Mouse (Mus musculus): ENCODE data around the gene Mrtfb. TPM values are rescaled to one million over a fixed set of nuclear protein-coding genes. Genes with fewer than 3 reads are reported as not detected.

Mrtfb gene
- polyA plus RNA-seq, 1 experiment: 11.9 TPM

DNA sequence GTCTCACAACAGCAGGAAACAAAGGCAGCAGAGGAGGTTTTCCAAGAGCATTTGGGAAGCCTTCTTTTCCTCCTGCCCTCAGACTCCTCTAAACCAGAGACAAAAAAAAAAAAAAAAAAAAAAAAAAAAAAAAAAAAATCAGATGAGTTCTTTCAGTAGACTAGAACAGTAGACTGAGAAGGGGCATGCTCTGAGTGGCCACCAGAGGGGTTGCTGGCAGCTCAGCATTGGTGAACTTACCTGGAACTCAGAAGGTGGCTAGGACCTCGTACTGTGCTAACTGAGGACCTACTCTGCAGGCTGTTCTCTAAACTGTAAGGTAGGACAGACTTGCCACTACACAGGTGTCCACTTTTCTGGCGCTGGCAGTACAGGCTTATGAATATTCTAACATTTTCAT, 179.3 kb downstream of the Mrtfb start:
- H3K27ac ChIP-seq (ENCODE audit: control insufficient read depth, insufficient read depth, low read depth, low read length): no peak overlapping the region
- H3K36me3 ChIP-seq (ENCODE audit: control insufficient read depth, insufficient read depth, low read length): no peaks in the 10 kb centered on the region
- no peaks in the 10 kb centered on the region for H3K27me3 ChIP-seq (ENCODE audit: control insufficient read depth, insufficient read depth, low read length)
- no peak for TF ChIP-seq CTCF (IDR thresholded peaks at IDR 0.05; ENCODE audit: control insufficient read depth, insufficient read depth, insufficient replicate concordance, low read depth, low read length)
- no peak for TF ChIP-seq POLR2A (IDR thresholded peaks at IDR 0.05; ENCODE audit: control insufficient read depth, low read depth, low read length)
- no peak overlapping the region for H3K4me3 ChIP-seq (ENCODE audit: control insufficient read depth, low read depth, low read length)
- H3K4me1 ChIP-seq (ENCODE audit: control insufficient read depth, insufficient read depth, low read length): peaks cover 4% of the 10 kb centered on the region; the same call in 1 of the 2 replicates

DNA sequence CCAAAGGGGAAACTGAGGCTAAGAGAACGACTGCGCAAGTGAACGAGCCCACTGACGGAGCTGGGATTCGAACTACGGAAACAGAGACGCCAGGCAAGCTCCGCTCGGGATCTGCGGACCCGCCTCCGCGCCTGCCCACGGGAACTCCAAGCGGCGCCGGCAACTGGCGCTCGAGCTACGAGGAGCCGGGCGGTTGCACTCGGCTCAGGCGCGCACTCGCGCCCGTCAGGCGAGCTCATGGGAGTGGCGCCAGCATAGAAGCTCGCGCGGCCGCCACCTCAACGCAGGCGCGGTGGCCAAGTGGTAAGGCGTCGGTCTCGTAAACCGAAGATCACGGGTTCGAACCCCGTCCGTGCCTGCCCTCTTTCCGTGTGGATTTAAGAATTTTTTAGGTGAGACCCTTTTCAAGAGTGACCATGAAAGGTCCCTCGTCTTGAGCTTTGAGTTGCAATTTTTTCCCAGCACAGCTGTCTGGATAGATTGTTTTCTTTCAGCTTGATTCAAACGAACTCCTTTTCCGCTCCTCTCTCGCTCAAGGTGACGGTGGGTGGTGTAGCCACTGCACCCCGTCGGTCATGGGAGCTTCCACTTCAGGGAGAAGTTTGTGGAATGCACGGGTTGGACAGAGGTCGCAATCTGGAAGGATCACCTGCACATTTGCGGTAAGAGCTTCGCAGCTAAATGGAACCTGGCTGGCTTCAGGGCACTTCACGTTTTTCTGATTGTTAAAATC, 180.9 kb downstream of the Mrtfb start:
- H3K4me3 ChIP-seq (ENCODE audit: control insufficient read depth, low read depth, low read length): peak overlapping the region; percentile 81
- TF ChIP-seq POLR2A (IDR thresholded peaks at IDR 0.05; ENCODE audit: control insufficient read depth, low read depth, low read length): no peak; the same call in 1 of the 2 replicates
- no peak for TF ChIP-seq CTCF (IDR thresholded peaks at IDR 0.05; ENCODE audit: control insufficient read depth, insufficient read depth, insufficient replicate concordance, low read depth, low read length)
- no peaks in the 10 kb centered on the region for H3K27me3 ChIP-seq (ENCODE audit: control insufficient read depth, insufficient read depth, low read length)
- H3K4me1 ChIP-seq (ENCODE audit: control insufficient read depth, insufficient read depth, low read length): peaks cover 4% of the 10 kb centered on the region; the same call in 1 of the 2 replicates
- H3K27ac ChIP-seq (ENCODE audit: control insufficient read depth, insufficient read depth, low read depth, low read length): peak overlapping the region; percentile 7; the same call in 1 of the 2 replicates
- no peaks in the 10 kb centered on the region for H3K36me3 ChIP-seq (ENCODE audit: control insufficient read depth, insufficient read depth, low read length)

DNA sequence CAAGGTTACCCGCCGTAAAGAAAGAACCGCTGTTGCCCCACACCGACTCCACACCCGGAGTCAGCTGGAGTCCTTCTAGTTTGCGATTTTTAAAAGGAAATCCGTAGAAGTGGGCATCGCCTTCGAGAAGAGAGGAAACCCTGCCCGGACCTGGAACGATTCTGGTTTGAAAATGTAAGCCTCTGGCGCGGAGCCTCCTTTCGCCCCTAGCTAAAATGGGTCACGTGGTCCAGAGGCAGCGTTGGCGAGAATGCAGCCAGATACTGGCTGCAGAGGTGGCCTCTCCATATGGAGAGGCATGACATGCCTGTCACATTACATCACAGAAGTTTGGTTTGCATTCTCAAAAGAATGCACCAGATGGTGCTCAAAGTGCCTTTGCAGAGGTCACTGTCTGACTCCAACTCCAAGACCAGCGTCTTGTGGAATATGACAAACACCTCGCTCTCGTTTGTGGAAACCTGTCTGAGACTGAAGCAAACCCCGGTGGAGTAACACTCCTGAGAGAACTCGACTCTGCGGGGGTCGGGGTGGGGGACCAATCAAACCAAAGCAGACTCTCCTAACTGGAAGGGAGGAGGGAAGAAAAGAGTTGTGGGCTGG, 181.6 kb downstream of the Mrtfb start:
- Histone ChIP-seq H3K27ac (ENCODE audit: control insufficient read depth, insufficient read depth, low read depth, low read length) (no peak overlapping the region), H3K4me3 (ENCODE audit: control insufficient read depth, low read depth, low read length) (peak overlapping the region; percentile 81), H3K27me3 (ENCODE audit: control insufficient read depth, insufficient read depth, low read length) (no peaks in the 10 kb centered on the region), H3K36me3 (ENCODE audit: control insufficient read depth, insufficient read depth, low read length) (no peaks in the 10 kb centered on the region), H3K4me1 (ENCODE audit: control insufficient read depth, insufficient read depth, low read length) (peaks cover 4% of the 10 kb centered on the region; the same call in 1 of the 2 replicates)
- TF ChIP-seq CTCF (IDR thresholded peaks at IDR 0.05; ENCODE audit: control insufficient read depth, insufficient read depth, insufficient replicate concordance, low read depth, low read length) (no peak), POLR2A (IDR thresholded peaks at IDR 0.05; ENCODE audit: control insufficient read depth, low read depth, low read length) (no peak)

DNA sequence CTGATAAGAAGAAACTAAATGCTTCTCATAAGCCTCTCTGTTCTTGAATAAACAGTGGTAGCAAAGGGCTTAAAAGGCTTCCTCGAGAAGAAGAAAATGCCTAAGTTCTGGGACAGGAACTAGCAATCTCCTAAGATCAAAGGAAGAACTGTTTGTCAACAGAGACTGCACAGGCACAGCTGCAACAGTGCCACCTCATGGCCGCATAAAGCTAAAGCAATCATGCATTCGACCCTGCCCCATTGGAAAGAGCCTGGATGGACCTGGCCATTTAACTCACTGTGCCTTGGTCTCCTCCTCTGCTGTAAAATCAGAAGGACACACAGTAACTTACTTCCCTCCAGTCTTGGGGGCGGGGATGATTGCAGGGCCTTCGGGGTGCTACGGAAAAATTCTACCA, 184.2 kb downstream of the Mrtfb start:
- Histone ChIP-seq H3K27me3 (ENCODE audit: control insufficient read depth, insufficient read depth, low read length) (no peaks in the 10 kb centered on the region), H3K4me1 (ENCODE audit: control insufficient read depth, insufficient read depth, low read length) (peaks cover 4% of the 10 kb centered on the region; the same call in 1 of the 2 replicates), H3K36me3 (ENCODE audit: control insufficient read depth, insufficient read depth, low read length) (no peaks in the 10 kb centered on the region), H3K4me3 (ENCODE audit: control insufficient read depth, low read depth, low read length) (no peak overlapping the region), H3K27ac (ENCODE audit: control insufficient read depth, insufficient read depth, low read depth, low read length) (no peak overlapping the region)
- TF ChIP-seq POLR2A (IDR thresholded peaks at IDR 0.05; ENCODE audit: control insufficient read depth, low read depth, low read length) (no peak), CTCF (IDR thresholded peaks at IDR 0.05; ENCODE audit: control insufficient read depth, insufficient read depth, insufficient replicate concordance, low read depth, low read length) (peak; percentile 57; the same call in 1 of the 2 replicates)

DNA sequence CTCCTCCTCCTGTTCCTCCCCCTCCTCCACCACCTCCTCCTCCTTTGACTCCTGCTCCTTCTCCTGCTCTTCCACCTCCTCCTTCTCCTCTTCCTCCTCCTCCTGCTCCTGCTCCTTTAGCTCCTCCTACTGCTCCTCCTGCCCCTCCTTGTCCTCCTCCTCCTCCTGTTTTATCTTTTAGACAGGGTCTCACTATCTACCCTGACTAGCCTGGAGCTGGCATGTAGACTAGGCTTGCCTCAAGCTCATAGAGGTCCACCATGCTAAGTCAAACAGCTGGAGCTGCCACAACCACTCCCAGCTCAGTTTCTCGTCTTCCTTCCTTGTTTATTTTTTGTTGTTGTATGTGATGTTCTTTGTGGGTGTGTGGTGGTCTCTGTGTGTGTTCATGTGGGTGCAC, 187.5 kb downstream of the Mrtfb start:
- no peak overlapping the region for H3K27ac ChIP-seq (ENCODE audit: control insufficient read depth, insufficient read depth, low read depth, low read length)
- peaks cover 8% of the 10 kb centered on the region for H3K4me1 ChIP-seq (ENCODE audit: control insufficient read depth, insufficient read depth, low read length)
- no peaks in the 10 kb centered on the region for H3K27me3 ChIP-seq (ENCODE audit: control insufficient read depth, insufficient read depth, low read length)
- no peaks in the 10 kb centered on the region for H3K36me3 ChIP-seq (ENCODE audit: control insufficient read depth, insufficient read depth, low read length)
- no peak overlapping the region for H3K4me3 ChIP-seq (ENCODE audit: control insufficient read depth, low read depth, low read length)
- no peak for TF ChIP-seq POLR2A (IDR thresholded peaks at IDR 0.05; ENCODE audit: control insufficient read depth, low read depth, low read length)
- TF ChIP-seq CTCF (IDR thresholded peaks at IDR 0.05; ENCODE audit: control insufficient read depth, insufficient read depth, insufficient replicate concordance, low read depth, low read length): no peak

DNA sequence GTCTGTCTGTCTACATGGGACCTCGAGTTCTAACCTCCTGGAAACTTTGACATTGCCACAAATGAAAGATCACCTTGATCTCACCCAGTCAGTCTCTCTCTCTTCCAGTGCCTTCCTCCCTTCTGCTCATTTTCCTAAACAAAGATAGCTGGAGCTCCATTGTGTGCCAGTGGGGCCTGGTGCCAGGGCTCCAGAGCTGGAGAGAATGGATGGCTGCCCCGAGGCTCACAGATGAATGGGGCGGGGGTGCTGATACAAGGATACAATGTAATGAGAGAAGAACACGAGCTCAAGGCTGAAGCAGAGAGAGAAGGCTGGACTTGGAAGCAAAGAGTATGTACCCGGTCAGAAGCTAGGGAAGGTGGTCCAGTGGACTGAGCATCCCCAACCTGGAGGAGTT, 189.2 kb downstream of the Mrtfb start:
- TF ChIP-seq POLR2A (IDR thresholded peaks at IDR 0.05; ENCODE audit: control insufficient read depth, low read depth, low read length): no peak
- no peak for TF ChIP-seq CTCF (IDR thresholded peaks at IDR 0.05; ENCODE audit: control insufficient read depth, insufficient read depth, insufficient replicate concordance, low read depth, low read length)
- peaks cover 9% of the 10 kb centered on the region for H3K4me1 ChIP-seq (ENCODE audit: control insufficient read depth, insufficient read depth, low read length)
- H3K4me3 ChIP-seq (ENCODE audit: control insufficient read depth, low read depth, low read length): no peak overlapping the region
- no peaks in the 10 kb centered on the region for H3K36me3 ChIP-seq (ENCODE audit: control insufficient read depth, insufficient read depth, low read length)
- no peaks in the 10 kb centered on the region for H3K27me3 ChIP-seq (ENCODE audit: control insufficient read depth, insufficient read depth, low read length)
- H3K27ac ChIP-seq (ENCODE audit: control insufficient read depth, insufficient read depth, low read depth, low read length): no peak overlapping the region

DNA sequence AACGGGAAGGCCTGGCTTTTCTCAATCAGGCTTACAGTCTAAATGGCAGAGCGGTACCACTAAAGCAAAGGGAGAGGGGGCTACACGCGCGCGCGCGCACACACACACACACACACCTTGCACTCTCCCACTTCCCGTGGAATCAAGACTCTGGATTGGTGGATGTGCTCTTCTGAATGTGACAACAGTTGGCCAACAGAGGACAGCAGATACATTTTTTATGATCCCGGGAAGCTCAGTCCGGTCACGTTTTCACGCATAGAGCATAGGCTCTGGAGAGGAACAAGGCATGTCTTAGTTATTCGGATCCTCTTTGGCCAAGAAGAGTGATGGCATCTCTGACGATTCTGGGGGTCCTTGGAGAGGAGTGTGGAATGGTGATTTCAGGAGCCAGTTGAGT, 190.2 kb downstream of the Mrtfb start:
- H3K36me3 ChIP-seq (ENCODE audit: control insufficient read depth, insufficient read depth, low read length): no peaks in the 10 kb centered on the region
- no peak overlapping the region for H3K27ac ChIP-seq (ENCODE audit: control insufficient read depth, insufficient read depth, low read depth, low read length)
- no peaks in the 10 kb centered on the region for H3K27me3 ChIP-seq (ENCODE audit: control insufficient read depth, insufficient read depth, low read length)
- H3K4me3 ChIP-seq (ENCODE audit: control insufficient read depth, low read depth, low read length): no peak overlapping the region
- peaks cover 9% of the 10 kb centered on the region for H3K4me1 ChIP-seq (ENCODE audit: control insufficient read depth, insufficient read depth, low read length)
- TF ChIP-seq POLR2A (IDR thresholded peaks at IDR 0.05; ENCODE audit: control insufficient read depth, low read depth, low read length): no peak
- no peak for TF ChIP-seq CTCF (IDR thresholded peaks at IDR 0.05; ENCODE audit: control insufficient read depth, insufficient read depth, insufficient replicate concordance, low read depth, low read length)
